Mouse (Mus musculus) stomach, embryonic 15.5 days (tissue): ENCODE measurements around the gene Ccdc61. TPM values are rescaled to one million over a fixed set of nuclear protein-coding genes. Genes with fewer than 3 reads are reported as not detected.
A peak's percentile ranks its signal among the peaks of the same experiment; 100 is the strongest.

Experiments used
- ATAC-seq: fragments of 200-750 bp; cut with Nextera tagmentation; 2 replicates; pipeline ENCODE4 v1.8.0; 2017; ENCODE audit warnings: low read depth, moderate number of reproducible peaks, moderate TSS enrichment; ENCODE audit not compliant: insufficient read depth, low FRiP score
- H3K27ac ChIP-seq: fragments of 300-500 bp; sonication (generic); 2 replicates; pipeline ENCODE4 v1.5.1; 2015; ENCODE audit warnings: mild to moderate bottlenecking, inconsistent platforms
- H3K27me3 ChIP-seq: fragments of 300-500 bp; sonication (generic); replicated peaks from 2 replicates; pipeline ENCODE4 v1.6.1; 2015; ENCODE audit warnings: inconsistent platforms
- H3K36me3 ChIP-seq: fragments of 300-500 bp; sonication (generic); 2 replicates; pipeline ENCODE4 v1.6.1; 2015; ENCODE audit warnings: inconsistent platforms
- H3K4me1 ChIP-seq: fragments of 300-500 bp; sonication (generic); 2 replicates; pipeline ENCODE4 v1.6.1; 2015; ENCODE audit warnings: inconsistent platforms
- H3K4me2 ChIP-seq: fragments of 300-500 bp; sonication (generic); 2 replicates; pipeline ENCODE4 v1.6.1; 2015; ENCODE audit warnings: mild to moderate bottlenecking, inconsistent platforms
- H3K4me3 ChIP-seq: fragments of 300-500 bp; sonication (generic); replicated peaks from 2 replicates; pipeline ENCODE4 v1.5.1; 2015; ENCODE audit warnings: inconsistent platforms
- H3K9ac ChIP-seq: fragments of 300-500 bp; sonication (generic); 2 replicates; pipeline ENCODE4 v1.6.1; 2015; ENCODE audit warnings: inconsistent platforms
- H3K9me3 ChIP-seq: fragments of 300-500 bp; sonication (generic); 2 replicates; pipeline ENCODE4 v1.6.1; 2016; ENCODE audit warnings: inconsistent platforms
- WGBS: fragments of 180-500 bp; shearing (Covaris S2); methylation state at CpG from one replicate; pipeline ENCODE4 v1.1.7; 2015; 5-methylcytosine and 5-hydroxymethylcytosine counted together
- polyA plus RNA-seq: library from polyadenylated mRNA; unstranded; fragments of >200 nt; fragmentation: Nextera tagmentation; extraction: Ambion mirVana; gene quantifications from 2 replicates; pipeline ENCODE4 v1.2.1, GENCODE M21; 2015

Ccdc61 gene
- 26.1 and 29.2 TPM in 2 replicates for polyA plus RNA-seq

DNA sequence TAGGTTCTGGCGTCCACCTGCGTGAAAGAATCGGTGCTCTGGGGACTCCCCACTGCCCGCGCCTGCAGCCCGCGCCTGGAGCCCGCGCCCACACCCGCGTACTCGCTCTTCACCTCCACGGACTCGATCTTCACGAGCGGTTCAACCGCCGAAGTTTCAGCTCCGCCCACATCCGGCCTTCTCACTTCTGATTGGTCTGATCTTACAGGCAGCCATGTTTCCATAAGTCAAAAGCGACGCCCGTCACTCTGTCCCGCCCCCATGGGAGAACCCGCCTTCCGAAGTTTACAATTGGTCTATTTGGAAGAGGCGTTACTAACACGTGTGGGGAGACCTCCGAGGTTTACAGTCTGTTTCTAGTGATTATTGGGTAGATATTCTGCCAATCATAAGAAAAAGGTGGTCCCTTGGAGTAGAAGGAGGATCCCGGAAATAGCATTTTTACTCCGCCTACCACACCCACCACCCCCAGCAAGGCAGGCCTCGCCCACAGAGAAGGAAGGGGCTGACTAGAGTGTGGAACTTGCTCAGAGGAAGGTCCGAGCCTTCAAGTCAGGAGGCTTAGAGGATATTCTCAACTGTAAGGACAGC is at the start of gene Ccdc61:
Ccdc61 (minus strand) TSS at position 175 of the 591 bp plus-strand sequence.
- Histone ChIP-seq H3K4me2 (peak within 1 kb of the TSS; percentile 71), H3K4me3 (peak within 1 kb of the TSS; percentile 67), H3K9me3 (no peaks in the 10 kb centered on the region), H3K27me3 (no peaks in the 10 kb centered on the region), H3K27ac (no peak within 1 kb of the TSS), H3K4me1 (peaks cover 16% of the 10 kb centered on the region), H3K9ac (peak within 1 kb of the TSS; percentile 51), H3K36me3 (no peaks in the 10 kb centered on the region)
- WGBS = under 1% methylated on average over 33 of the region's 33 CpGs
- peak; percentile 99 for ATAC-seq

- Histone ChIP-seq H3K27ac (no peak overlapping the region), H3K4me2 (no peak overlapping the region), H3K4me1 (peaks cover 24% of the 10 kb centered on the region), H3K36me3 (no peaks in the 10 kb centered on the region), H3K27me3 (peaks cover 69% of the 10 kb centered on the region), H3K9me3 (no peaks in the 10 kb centered on the region), H3K4me3 (no peak overlapping the region), H3K9ac (no peak overlapping the region)
- ATAC-seq = no peak
- WGBS = 58% methylated on average over 8 of the region's 8 CpGs
Measured at GRCm38 (mm10) chr7:18959446-18959845, 49.2 kb upstream of the Ccdc61 start.

DNA sequence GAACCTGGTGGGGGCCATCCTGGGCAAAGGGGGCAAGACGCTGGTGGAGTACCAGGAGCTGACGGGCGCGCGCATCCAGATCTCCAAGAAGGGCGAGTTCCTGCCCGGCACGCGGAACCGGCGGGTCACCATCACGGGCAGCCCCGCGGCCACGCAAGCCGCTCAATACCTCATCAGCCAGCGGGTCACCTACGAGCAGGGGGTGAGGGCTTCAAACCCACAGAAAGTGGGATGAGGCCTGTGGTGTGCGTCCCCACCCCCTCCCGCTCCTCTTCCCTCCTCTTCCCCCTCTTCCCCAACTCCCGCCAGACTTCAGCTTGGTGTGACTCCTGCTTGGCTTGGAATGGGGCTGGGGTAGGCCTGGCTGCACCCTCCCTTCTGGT is 48.2 kb upstream of the Ccdc61 start:
- WGBS = 3% methylated on average over 20 of the region's 21 CpGs
- H3K4me3 ChIP-seq = peak overlapping the region; percentile 67
- H3K4me1 ChIP-seq = peaks cover 21% of the 10 kb centered on the region
- H3K4me2 ChIP-seq = peak overlapping the region; percentile 99
- H3K27me3 ChIP-seq = peaks cover 58% of the 10 kb centered on the region
- H3K27ac ChIP-seq = no peak overlapping the region
- peak overlapping the region; percentile 44; the same call in 1 of the 2 replicates for H3K9ac ChIP-seq
- no peak for ATAC-seq
- no peaks in the 10 kb centered on the region for H3K36me3 ChIP-seq
- no peaks in the 10 kb centered on the region for H3K9me3 ChIP-seq

DNA sequence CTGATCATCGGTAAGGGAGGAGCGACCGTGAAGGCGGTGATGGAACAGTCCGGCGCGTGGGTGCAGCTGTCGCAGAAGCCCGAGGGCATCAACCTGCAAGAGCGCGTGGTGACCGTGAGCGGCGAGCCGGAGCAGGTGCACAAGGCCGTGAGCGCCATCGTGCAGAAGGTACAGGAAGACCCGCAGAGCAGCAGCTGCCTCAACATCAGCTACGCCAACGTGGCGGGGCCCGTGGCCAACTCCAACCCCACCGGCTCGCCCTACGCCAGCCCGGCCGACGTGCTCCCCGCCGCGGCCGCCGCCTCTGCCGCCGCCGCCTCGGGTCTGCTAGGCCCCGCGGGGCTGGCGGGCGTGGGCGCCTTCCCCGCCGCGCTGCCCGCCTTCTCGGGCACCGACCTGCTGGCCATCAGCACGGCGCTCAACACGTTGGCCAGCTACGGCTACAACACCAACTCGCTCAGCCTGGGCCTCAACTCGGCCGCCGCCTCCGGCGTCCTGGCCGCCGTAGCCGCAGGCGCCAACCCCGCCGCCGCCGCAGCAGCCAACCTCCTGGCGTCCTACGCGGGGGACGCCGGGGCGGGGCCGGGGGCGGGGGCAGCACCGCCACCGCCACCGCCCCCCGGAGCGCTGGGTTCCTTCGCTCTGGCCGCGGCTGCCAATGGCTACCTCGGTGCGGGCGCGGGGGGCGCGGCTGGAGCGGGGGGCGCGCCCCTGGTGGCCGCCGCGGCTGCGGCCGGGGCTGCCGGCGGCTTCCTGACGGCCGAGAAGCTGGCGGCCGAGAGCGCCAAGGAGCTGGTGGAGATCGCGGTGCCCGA is 47.6 kb upstream of the Ccdc61 start:
- H3K36me3 ChIP-seq = no peaks in the 10 kb centered on the region
- H3K4me3 ChIP-seq = peak overlapping the region; percentile 67
- no peak overlapping the region for H3K27ac ChIP-seq
- H3K9me3 ChIP-seq = no peaks in the 10 kb centered on the region
- WGBS = under 1% methylated on average over 75 of the region's 107 CpGs
- H3K4me2 ChIP-seq = peak overlapping the region; percentile 99
- peaks cover 18% of the 10 kb centered on the region for H3K4me1 ChIP-seq
- H3K9ac ChIP-seq = peak overlapping the region; percentile 44; the same call in 1 of the 2 replicates
- peak; percentile 83 for ATAC-seq
- peaks cover 53% of the 10 kb centered on the region for H3K27me3 ChIP-seq

- H3K36me3 ChIP-seq = no peaks in the 10 kb centered on the region
- no peak overlapping the region for H3K4me2 ChIP-seq
- H3K9ac ChIP-seq = no peak overlapping the region
- no peaks in the 10 kb centered on the region for H3K9me3 ChIP-seq
- H3K27me3 ChIP-seq = 0 out of 2 replicates have a peak, but pooled peaks cover 2% of the 10 kb centered on the region
- no peaks in the 10 kb centered on the region for H3K4me1 ChIP-seq
- 12% methylated on average over 15 of the region's 15 CpGs for WGBS
- ATAC-seq = no peak
- H3K27ac ChIP-seq = no peak overlapping the region
- no peak overlapping the region for H3K4me3 ChIP-seq
Measured at GRCm38 (mm10) chr7:18951397-18951796, 41.2 kb upstream of the Ccdc61 start.

DNA sequence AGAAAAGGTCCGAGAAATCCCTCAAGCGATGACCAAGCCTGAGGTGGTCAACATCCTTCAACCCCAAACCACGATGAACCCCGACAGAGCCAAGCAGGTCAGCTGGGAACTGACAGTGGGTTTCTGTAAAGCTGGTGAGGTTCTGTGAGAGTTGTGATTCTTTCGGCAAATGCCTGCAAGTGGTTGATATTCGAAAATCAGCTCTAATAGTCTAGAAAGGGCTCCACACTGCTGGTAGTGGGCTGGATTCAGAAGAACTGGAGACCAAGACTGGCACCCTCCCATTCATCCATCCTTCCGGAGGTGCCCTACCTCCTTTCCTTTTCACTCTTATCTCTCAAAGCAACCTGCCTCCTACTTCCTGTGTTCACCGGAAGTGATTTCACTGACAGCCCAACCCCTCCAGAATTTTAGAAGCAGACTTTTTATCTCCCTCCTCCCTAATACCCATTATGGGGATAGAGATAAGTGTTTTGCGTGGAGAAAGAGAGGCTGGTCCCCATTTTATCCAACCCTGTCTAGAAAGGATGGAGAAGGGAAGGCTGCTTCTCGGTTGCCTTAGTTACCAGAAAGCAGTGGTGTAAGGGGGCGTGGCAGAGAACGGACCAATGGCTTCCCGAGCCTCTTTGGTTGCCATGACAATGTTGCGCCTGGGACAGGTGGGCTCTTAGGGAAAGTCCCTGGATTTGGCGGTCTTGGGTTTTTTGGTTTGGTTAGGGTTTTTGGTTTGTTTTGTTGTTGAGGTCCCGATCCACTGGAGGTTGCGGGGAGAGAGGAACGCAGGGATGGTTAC is 40.5 kb upstream of the Ccdc61 start:
- no peaks in the 10 kb centered on the region for H3K36me3 ChIP-seq
- ATAC-seq = no peak
- H3K9me3 ChIP-seq = no peaks in the 10 kb centered on the region
- H3K4me1 ChIP-seq = no peaks in the 10 kb centered on the region
- H3K9ac ChIP-seq = no peak overlapping the region
- H3K4me2 ChIP-seq = no peak overlapping the region
- H3K4me3 ChIP-seq = no peak overlapping the region
- H3K27ac ChIP-seq = no peak overlapping the region
- H3K27me3 ChIP-seq = no peaks in the 10 kb centered on the region
- WGBS = 24% methylated on average over 18 of the region's 18 CpGs

- Histone ChIP-seq H3K4me3 (no peak overlapping the region), H3K36me3 (no peaks in the 10 kb centered on the region), H3K9me3 (no peaks in the 10 kb centered on the region), H3K4me2 (no peak overlapping the region), H3K27ac (no peak overlapping the region), H3K27me3 (no peaks in the 10 kb centered on the region), H3K4me1 (no peaks in the 10 kb centered on the region), H3K9ac (no peak overlapping the region)
- no peak for ATAC-seq
- 30% methylated on average over 12 of the region's 12 CpGs for WGBS
Measured at GRCm38 (mm10) chr7:18949781-18950522, 39.7 kb upstream of the Ccdc61 start.

DNA sequence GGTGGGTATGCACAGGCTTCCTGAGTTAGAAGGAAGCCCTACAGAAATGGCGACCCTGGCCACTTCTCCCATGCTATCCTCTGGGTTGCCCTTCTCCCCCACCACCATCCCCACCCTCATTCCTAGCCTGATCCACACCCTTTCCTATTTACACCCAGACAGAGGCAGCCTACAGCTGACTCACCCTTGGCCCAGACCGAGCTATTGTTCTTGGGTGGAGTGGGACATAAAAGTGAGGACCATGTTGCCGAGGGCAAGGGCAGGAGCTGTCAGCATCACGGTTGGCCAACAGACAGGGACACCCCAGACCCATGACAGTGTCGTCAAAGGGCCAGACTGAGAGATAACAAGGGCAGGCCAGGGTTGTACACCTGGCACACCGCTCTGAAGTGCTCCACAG is 37.9 kb upstream of the Ccdc61 start:
- Histone ChIP-seq H3K4me2 (no peak overlapping the region), H3K36me3 (no peaks in the 10 kb centered on the region), H3K4me1 (no peaks in the 10 kb centered on the region), H3K9ac (no peak overlapping the region), H3K27ac (no peak overlapping the region), H3K27me3 (no peaks in the 10 kb centered on the region), H3K4me3 (no peak overlapping the region), H3K9me3 (no peaks in the 10 kb centered on the region)
- ATAC-seq = peak; percentile 59
- 57% methylated on average over 6 of the region's 6 CpGs for WGBS

DNA sequence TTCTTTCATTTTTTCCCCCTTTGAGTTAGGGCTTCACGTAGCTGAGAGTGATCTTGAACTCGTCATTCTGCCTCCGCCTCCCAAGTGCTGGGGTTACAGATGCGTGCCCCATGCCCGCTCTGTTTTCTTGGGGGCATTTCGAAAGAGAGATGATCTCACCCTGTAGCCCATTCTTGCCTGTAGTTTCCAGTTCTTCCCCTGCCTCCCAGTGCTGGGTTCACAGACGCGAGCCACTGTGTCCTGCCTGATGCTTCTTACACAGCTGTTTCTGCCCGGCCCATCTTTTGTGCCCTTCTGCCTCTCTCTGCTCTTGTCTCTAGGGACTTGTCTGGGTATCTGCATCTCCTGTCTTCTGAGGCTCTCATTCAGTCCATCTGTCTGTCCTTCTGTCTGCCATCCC is 32.6 kb upstream of the Ccdc61 start:
- Histone ChIP-seq H3K4me3 (no peak overlapping the region), H3K36me3 (no peaks in the 10 kb centered on the region), H3K27ac (no peak overlapping the region), H3K4me2 (no peak overlapping the region), H3K27me3 (no peaks in the 10 kb centered on the region), H3K9me3 (no peaks in the 10 kb centered on the region), H3K9ac (no peak overlapping the region), H3K4me1 (no peaks in the 10 kb centered on the region)
- WGBS = 48% methylated on average over 9 of the region's 9 CpGs
- no peak for ATAC-seq

DNA sequence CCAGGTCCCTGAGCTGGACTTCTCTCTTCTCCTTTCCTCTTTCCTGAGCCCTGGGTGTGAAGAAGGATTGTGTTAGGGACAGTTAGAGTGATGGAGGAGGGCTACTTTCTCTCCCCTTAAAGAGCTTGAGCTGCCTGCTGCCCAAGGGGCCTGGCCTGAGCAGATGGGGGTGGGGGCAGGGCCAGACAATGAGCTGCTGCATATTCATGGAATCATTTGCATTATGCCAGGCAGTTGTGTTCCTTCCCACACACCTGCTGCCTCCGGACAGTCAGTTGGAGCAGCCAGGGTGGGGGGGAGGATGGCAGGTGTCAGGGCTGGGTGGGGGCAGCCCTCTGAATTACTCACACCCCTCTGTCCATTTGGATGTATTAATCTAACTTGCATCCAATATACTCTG is 32.2 kb upstream of the Ccdc61 start:
- Histone ChIP-seq H3K9ac (no peak overlapping the region), H3K4me3 (no peak overlapping the region), H3K27me3 (no peaks in the 10 kb centered on the region), H3K4me2 (no peak overlapping the region), H3K36me3 (no peaks in the 10 kb centered on the region), H3K4me1 (no peaks in the 10 kb centered on the region), H3K27ac (no peak overlapping the region), H3K9me3 (no peaks in the 10 kb centered on the region)
- no peak for ATAC-seq
- 19% methylated on average over 1 of the region's 1 CpGs for WGBS

- no peak overlapping the region for H3K4me2 ChIP-seq
- H3K27ac ChIP-seq = no peak overlapping the region
- no peak for ATAC-seq
- 31% methylated on average over 3 of the region's 3 CpGs for WGBS
- peaks cover 9% of the 10 kb centered on the region for H3K4me1 ChIP-seq
- H3K9ac ChIP-seq = no peak overlapping the region
- peaks cover 44% of the 10 kb centered on the region for H3K27me3 ChIP-seq
- H3K36me3 ChIP-seq = no peaks in the 10 kb centered on the region
- no peak overlapping the region for H3K4me3 ChIP-seq
- no peaks in the 10 kb centered on the region for H3K9me3 ChIP-seq
Measured at GRCm38 (mm10) chr7:18927759-18928158, 17.5 kb upstream of the Ccdc61 start.
